Mouse (Mus musculus) ovary, adult 18-20 months (tissue): ENCODE data around the gene Tet1.
A peak's percentile ranks its signal among the peaks of the same experiment; 100 is the strongest.
"Not testable (repeated sequence)": the region's sequence is repeated elsewhere in the genome, so short reads cannot be mapped to it uniquely, and the experiment has no call there.

Experiments
- DNase-seq: peaks from one replicate; pipeline ENCODE4 v3.0.0; 2022; ENCODE audit warnings: low spot score, mixed read lengths

Tet1 gene

GRCm38 (mm10) chr10:62847069-62847626 lies 61.6 kb downstream of the Tet1 start:
- peak; percentile 31 for DNase-seq

- peak; percentile 10 for DNase-seq
Observed at GRCm38 (mm10) chr10:62843787-62844491, 64.9 kb downstream of the Tet1 start.

DNA sequence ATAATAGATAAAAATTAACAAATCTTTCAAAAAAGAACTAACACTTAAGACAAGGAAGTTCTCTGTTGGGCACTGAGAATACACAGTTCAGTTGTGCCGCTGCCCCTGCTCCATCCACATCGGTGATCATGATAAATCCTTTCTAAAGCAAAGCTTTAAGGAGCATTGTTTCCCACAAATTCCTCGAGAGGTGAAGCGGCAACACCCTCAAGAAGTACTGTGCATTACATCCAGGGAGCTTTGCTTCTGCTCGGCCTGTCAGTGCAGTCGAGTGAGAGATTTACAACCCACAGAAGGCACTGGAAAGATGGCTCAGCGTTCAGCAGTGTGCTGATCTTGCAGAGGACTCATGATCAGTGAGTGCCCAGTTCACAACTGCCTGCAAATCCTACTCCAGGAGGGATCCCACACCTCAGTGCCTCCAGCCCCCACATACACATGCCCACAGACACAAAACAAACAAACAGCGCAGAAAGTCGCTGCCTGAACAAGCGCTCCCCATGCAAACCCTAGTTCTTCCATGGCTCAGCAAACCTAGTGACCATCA lies 66.8 kb downstream of the Tet1 start:
- DNase-seq, result no peak

DNA sequence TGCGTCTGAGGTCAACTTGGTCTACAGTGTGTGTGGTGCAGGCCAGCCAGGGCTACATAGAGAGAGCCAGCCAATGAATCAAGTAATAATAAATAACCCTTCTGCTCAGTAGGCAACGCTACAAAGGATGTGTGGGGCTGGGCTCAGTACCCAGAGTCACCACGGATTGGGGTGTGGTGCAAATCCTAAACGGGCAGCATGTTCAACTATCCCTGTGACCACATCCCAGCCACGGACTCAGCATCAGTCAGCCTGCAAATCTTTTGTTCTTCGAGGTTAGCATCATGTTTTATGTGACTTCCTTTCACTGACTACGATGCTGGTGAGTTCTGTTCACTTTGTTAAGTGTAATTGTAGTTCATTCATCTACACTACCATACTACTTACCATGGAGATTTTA lies 68.1 kb downstream of the Tet1 start:
- DNase-seq, result no peak

DNA sequence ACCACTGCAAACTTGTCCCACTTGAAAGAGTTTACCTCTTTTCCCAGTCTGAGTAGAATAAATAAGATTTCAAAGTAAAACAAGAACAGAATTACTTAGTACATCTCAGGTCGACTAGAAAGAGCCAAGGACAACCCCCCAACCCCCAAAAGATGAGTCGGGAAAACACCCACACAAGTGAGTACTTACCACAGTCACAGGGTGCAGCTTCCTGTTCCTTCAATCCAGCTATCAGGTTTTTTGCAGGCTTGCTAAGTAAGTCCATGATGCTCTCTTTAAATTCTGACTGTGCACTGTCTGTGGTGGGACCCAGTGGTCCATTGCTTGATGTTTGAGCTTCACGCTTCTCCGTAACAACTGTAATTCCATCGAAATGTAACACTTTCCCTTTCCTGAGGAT lies 70.8 kb downstream of the Tet1 start:
- no peak for DNase-seq

- no peak for DNase-seq
Observed at GRCm38 (mm10) chr10:62832783-62833182, 76.0 kb downstream of the Tet1 start.

- DNase-seq, result no peak
Observed at GRCm38 (mm10) chr10:62831546-62831945, 77.2 kb downstream of the Tet1 start.

- DNase-seq, result no peak
Observed at GRCm38 (mm10) chr10:62824474-62824873, 84.3 kb downstream of the Tet1 start.

GRCm38 (mm10) chr10:62823431-62823830 lies 85.4 kb downstream of the Tet1 start:
- no peak for DNase-seq

GRCm38 (mm10) chr10:62810010-62810409 lies 98.8 kb downstream of the Tet1 start:
- no peak for DNase-seq

- DNase-seq, result no peak
Observed at GRCm38 (mm10) chr10:62808766-62809165, 100.0 kb downstream of the Tet1 start.

DNA sequence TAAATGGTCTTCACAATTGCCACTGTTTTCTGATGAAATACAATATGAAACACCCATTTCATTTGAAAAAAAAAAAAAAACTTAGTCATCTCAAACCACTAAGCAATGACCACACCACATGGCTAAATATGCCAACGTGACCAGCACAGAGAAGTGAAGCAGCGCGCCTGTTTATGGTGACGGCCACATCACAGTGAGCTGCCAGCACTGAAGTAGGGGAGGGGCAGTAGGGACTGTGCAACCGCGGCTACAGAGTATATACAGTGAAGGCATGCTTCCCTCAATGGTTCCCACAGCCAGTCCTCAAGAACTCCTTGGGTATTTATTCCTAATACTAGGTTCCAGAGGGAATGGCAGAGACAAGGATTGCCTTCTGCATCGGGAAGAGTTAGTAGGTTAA lies 100.5 kb downstream of the Tet1 start:
- DNase-seq, result no peak

- DNase-seq, result no peak
Observed at GRCm38 (mm10) chr10:62804106-62804505, 104.7 kb downstream of the Tet1 start.

- DNase-seq, result no peak
Observed at GRCm38 (mm10) chr10:62803296-62803695, 105.5 kb downstream of the Tet1 start.

DNA sequence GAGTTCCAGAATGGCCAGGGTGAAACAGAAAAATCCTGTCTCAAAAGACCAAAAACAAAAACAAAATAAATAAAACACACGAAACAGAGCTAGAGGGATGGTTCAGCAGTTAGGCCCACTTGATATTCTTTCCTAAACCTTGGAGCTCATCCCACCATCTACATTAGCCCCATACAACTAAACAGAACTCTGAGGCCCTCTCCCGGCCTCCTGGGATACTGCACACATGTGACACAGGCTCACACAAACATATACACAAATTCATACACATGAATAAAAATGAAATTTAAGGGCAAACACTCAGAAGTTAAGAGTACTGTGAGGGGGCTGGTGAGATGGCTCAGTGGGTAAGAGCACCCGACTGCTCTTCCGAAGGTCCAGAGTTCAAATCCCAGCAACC lies 114.6 kb downstream of the Tet1 start:
- DNase-seq, result no peak

DNA sequence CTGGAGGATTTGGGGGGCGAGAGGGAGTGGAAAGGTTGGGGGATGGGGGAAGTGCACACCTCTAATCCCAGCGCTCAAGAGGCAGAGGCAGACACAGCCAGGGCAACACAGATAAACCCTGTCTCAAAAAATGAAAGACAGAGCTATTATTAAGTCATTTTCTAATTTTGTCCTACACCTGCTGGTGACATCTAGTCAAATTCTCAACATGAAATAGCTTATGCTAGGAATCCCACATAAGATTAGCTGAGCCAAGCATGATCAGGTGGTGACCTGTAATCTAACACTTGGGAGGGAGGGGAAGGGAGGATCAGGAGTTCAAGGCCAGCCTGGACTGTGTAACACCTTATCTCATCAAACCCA lies 115.7 kb downstream of the Tet1 start:
- DNase-seq, result no peak

- peak; percentile 98 for DNase-seq
Observed at GRCm38 (mm10) chr10:62792177-62793090, 116.4 kb downstream of the Tet1 start, which contains the start of gene Ccar1. Gene Ccar1, minus strand, starts transcription at chr10:62792286.

DNA sequence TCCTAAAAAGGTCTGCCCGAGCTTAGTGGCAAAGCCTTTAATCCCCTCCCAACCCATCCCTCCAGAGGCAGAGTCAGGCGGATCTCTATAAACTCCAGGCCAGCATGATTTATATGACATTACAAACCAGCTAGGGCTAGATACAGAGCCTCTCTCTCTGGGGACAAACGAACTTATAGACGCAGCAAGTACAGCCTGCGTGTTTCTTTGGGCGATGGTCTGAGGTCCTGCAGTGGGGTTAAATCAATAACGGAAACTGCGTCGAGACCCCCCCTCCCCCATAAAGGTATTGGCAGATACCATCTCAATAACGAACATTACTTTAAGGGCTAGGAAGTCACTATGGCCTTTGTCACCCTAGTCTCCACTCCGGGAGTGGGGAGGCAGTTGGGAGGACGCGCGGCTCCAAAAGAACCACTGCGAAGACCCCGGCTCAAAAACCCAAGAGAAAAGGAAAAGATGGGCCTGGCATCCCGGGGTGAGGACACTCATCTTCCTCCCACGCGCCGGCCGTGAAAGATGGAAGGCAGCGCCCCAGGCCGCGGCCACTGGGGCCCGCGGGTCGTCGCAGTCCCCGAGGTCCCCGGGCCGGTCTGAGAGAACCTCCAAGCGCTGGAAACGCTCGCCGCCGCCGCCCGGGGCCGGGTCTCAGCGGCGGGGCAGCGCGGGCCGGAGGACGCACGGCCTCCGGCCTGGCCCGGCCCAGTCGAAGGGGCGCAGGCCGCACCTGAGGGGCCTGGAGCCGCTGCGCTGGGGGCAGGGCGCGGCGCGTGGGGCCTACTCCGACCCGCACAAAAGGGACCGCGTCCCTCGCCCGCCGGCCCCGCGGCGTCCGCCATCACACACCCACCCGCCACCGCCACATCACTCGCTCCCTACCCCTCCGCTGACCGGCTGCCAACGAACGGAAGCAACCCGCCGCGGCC lies 117.3 kb downstream of the Tet1 start:
- no peak for DNase-seq

DNA sequence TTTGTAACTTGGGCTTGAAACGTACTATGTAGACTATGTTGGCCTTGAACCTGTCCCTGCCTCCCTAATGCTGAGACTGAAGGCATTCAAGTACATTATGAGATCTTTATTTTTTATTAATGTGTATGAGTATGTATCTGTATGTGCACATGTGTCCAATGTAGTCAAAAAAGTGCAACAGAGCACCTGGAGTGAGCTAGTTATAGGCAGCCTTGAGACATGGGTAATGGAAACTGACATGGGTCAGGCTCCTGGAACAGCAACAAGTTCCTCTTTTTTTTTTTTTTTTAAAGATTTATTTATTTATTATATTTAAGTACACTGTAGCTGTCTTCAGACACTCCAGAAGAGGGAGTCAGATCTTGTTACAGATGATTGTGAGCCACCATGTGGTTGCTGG lies 127.0 kb downstream of the Tet1 start:
- not testable (repeated sequence) for DNase-seq
